Mouse (Mus musculus): Measurements from ENCODE around the gene Olfr536. TPM values are rescaled to one million over a fixed set of nuclear protein-coding genes. Genes with fewer than 3 reads are reported as not detected.

Gene Olfr536
- total and polyA plus RNA-seq, 3 experiments: not detected

GRCm38 (mm10) chr7:140488981-140489380 is 18.2 kb downstream of the Olfr536 start:
- H3K4me1 ChIP-seq (ENCODE audit: control insufficient read depth in 1 of 2, insufficient read depth in 2 of 2, low read length in 2 of 2): no peaks in the 10 kb centered on the region
- H3K27ac ChIP-seq (ENCODE audit: control insufficient read depth, low read depth, low read length): no peak overlapping the region
- H3K27me3 ChIP-seq (ENCODE audit: control insufficient read depth in 1 of 2, insufficient read depth in 2 of 2, low read length in 2 of 2): no peaks in the 10 kb centered on the region
- H3K9ac ChIP-seq (ENCODE audit: control insufficient read depth, low read depth, low read length, poor library complexity, severe bottlenecking): no peak overlapping the region
- TF ChIP-seq TCF12 (IDR thresholded peaks at IDR 0.05; ENCODE audit: low read depth, low read length): no peak
- TF ChIP-seq SMC3 (IDR thresholded peaks at IDR 0.05; ENCODE audit: low read depth, low read length): no peak
- no peak for TF ChIP-seq ZNF384 (IDR thresholded peaks at IDR 0.05; ENCODE audit: low read depth, low read length)
- TF ChIP-seq BHLHE40 (IDR thresholded peaks at IDR 0.05; ENCODE audit: borderline replicate concordance, low read depth, low read length): no peak
- no peak for TF ChIP-seq MYB (IDR thresholded peaks at IDR 0.05; ENCODE audit: low read depth, low read length)
- TF ChIP-seq ETS1 (IDR thresholded peaks at IDR 0.05; ENCODE audit: low read depth, low read length): no peak
- TF ChIP-seq HCFC1 (IDR thresholded peaks at IDR 0.05; ENCODE audit: low read depth, low read length): no peak
- no peak for TF ChIP-seq TBP (IDR thresholded peaks at IDR 0.05; ENCODE audit: low read depth, low read length)
- TF ChIP-seq RCOR1 (IDR thresholded peaks at IDR 0.05; ENCODE audit: low read depth, low read length): no peak
- no peak for TF ChIP-seq MYC (IDR thresholded peaks at IDR 0.05; ENCODE audit: low read depth, low read length)
- no peaks in the 10 kb centered on the region for H3K9me3 ChIP-seq (replicated peaks; ENCODE audit: insufficient read depth, low read length)
- DNase-seq (ENCODE audit: low read depth, low spot score): no peak
- no peaks in the 10 kb centered on the region for H3K79me2 ChIP-seq (ENCODE audit: control insufficient read depth, insufficient read depth, low read length, poor library complexity)
- no peak overlapping the region for H3K4me3 ChIP-seq (ENCODE audit: control insufficient read depth in 1 of 2, insufficient read depth in 1 of 2, low read depth in 2 of 2, low read length in 2 of 2)
- no peaks in the 10 kb centered on the region for H3K36me3 ChIP-seq (ENCODE audit: control insufficient read depth in 1 of 2, insufficient read depth in 2 of 2, low read length in 2 of 2)

GRCm38 (mm10) chr7:140483916-140484315 is 23.3 kb downstream of the Olfr536 start, which contains the start of gene Olfr535:
TSS of gene Olfr535 (plus strand) at chr7:140484216.
- Histone ChIP-seq H3K9me3 (replicated peaks; ENCODE audit: insufficient read depth, low read length) (no peaks in the 10 kb centered on the region), H3K27me3 (ENCODE audit: control insufficient read depth in 1 of 2, insufficient read depth in 2 of 2, low read length in 2 of 2) (no peaks in the 10 kb centered on the region), H3K36me3 (ENCODE audit: control insufficient read depth in 1 of 2, insufficient read depth in 2 of 2, low read length in 2 of 2) (no peaks in the 10 kb centered on the region), H3K4me3 (ENCODE audit: control insufficient read depth in 1 of 2, insufficient read depth in 1 of 2, low read depth in 2 of 2, low read length in 2 of 2) (no peak within 1 kb of the TSS), H3K79me2 (ENCODE audit: control insufficient read depth, insufficient read depth, low read length, poor library complexity) (no peaks in the 10 kb centered on the region), H3K27ac (ENCODE audit: control insufficient read depth, low read depth, low read length) (no peak within 1 kb of the TSS), H3K4me1 (ENCODE audit: control insufficient read depth in 1 of 2, insufficient read depth in 2 of 2, low read length in 2 of 2) (no peaks in the 10 kb centered on the region), H3K9ac (ENCODE audit: control insufficient read depth, low read depth, low read length, poor library complexity, severe bottlenecking) (no peak within 1 kb of the TSS)
- no peak for DNase-seq (ENCODE audit: low read depth, low spot score)
- TF ChIP-seq ZNF384 (IDR thresholded peaks at IDR 0.05; ENCODE audit: low read depth, low read length) (no peak), MEF2A (IDR thresholded peaks at IDR 0.05; ENCODE audit: extremely low read depth, insufficient replicate concordance, low read depth, low read length, poor library complexity, severe bottlenecking) (no peak), ZC3H11A (IDR thresholded peaks at IDR 0.05; ENCODE audit: low read depth, low read length) (no peak), POLR2AphosphoS5 (IDR thresholded peaks at IDR 0.05; ENCODE audit: borderline replicate concordance, low read depth, low read length) (no peak), CHD2 (IDR thresholded peaks at IDR 0.05; ENCODE audit: low read length) (no peak), JUND (IDR thresholded peaks at IDR 0.05; ENCODE audit: low read depth, low read length) (no peak)

- no peaks in the 10 kb centered on the region for H3K79me2 ChIP-seq (ENCODE audit: control insufficient read depth, insufficient read depth, low read length, poor library complexity)
- no peak overlapping the region for H3K4me3 ChIP-seq (ENCODE audit: control insufficient read depth in 1 of 2, insufficient read depth in 1 of 2, low read depth in 2 of 2, low read length in 2 of 2)
- DNase-seq (ENCODE audit: low read depth, low spot score): no peak
- H3K27ac ChIP-seq (ENCODE audit: control insufficient read depth, low read depth, low read length): no peak overlapping the region
- no peaks in the 10 kb centered on the region for H3K4me1 ChIP-seq (ENCODE audit: control insufficient read depth in 1 of 2, insufficient read depth in 2 of 2, low read length in 2 of 2)
- no peak for TF ChIP-seq ETS1 (IDR thresholded peaks at IDR 0.05; ENCODE audit: low read depth, low read length)
- no peaks in the 10 kb centered on the region for H3K36me3 ChIP-seq (ENCODE audit: control insufficient read depth in 1 of 2, insufficient read depth in 2 of 2, low read length in 2 of 2)
- no peaks in the 10 kb centered on the region for H3K27me3 ChIP-seq (ENCODE audit: control insufficient read depth in 1 of 2, insufficient read depth in 2 of 2, low read length in 2 of 2)
- H3K9ac ChIP-seq (ENCODE audit: control insufficient read depth, low read depth, low read length, poor library complexity, severe bottlenecking): no peak overlapping the region
- H3K9me3 ChIP-seq (replicated peaks; ENCODE audit: insufficient read depth, low read length): no peaks in the 10 kb centered on the region
Observed at GRCm38 (mm10) chr7:140478733-140479132, 28.5 kb downstream of the Olfr536 start.
